Mouse (Mus musculus): ENCODE measurements around the gene Trarg1. TPM values are rescaled to one million over a fixed set of nuclear protein-coding genes. Genes with fewer than 3 reads are reported as not detected.

Trarg1 gene
- total RNA-seq, 2 experiments from 2014 or later = not detected

GRCm38 (mm10) chr11:76672561-76673384, 6.8 kb upstream of the Trarg1 start:
- no peak for ATAC-seq (replicated peaks; ENCODE audit: low FRiP score, low TSS enrichment, poor library complexity, severe bottlenecking)

- ATAC-seq (replicated peaks; ENCODE audit: low FRiP score, low TSS enrichment, poor library complexity, severe bottlenecking) = no peak
Measured at GRCm38 (mm10) chr11:76674199-76674598, 5.4 kb upstream of the Trarg1 start.

- no peak for ATAC-seq (replicated peaks; ENCODE audit: low FRiP score, low TSS enrichment, poor library complexity, severe bottlenecking)
Measured at GRCm38 (mm10) chr11:76674704-76675103, 4.9 kb upstream of the Trarg1 start.

GRCm38 (mm10) chr11:76685604-76686003, 6.0 kb downstream of the Trarg1 start:
- ATAC-seq (replicated peaks; ENCODE audit: low FRiP score, low TSS enrichment, poor library complexity, severe bottlenecking) = no peak

GRCm38 (mm10) chr11:76692096-76692495, 12.5 kb downstream of the Trarg1 start:
- no peak for ATAC-seq (replicated peaks; ENCODE audit: low FRiP score, low TSS enrichment, poor library complexity, severe bottlenecking)

- ATAC-seq (replicated peaks; ENCODE audit: low FRiP score, low TSS enrichment, poor library complexity, severe bottlenecking) = no peak
Measured at GRCm38 (mm10) chr11:76695810-76696209, 16.2 kb downstream of the Trarg1 start.

- ATAC-seq (replicated peaks; ENCODE audit: low FRiP score, low TSS enrichment, poor library complexity, severe bottlenecking) = no peak
Measured at GRCm38 (mm10) chr11:76699626-76700025, 20.0 kb downstream of the Trarg1 start.

- no peak for ATAC-seq (replicated peaks; ENCODE audit: low FRiP score, low TSS enrichment, poor library complexity, severe bottlenecking)
Measured at GRCm38 (mm10) chr11:76707656-76708055, 28.0 kb downstream of the Trarg1 start.

- no peak for ATAC-seq (replicated peaks; ENCODE audit: low FRiP score, low TSS enrichment, poor library complexity, severe bottlenecking)
Measured at GRCm38 (mm10) chr11:76708066-76708465, 28.5 kb downstream of the Trarg1 start.

GRCm38 (mm10) chr11:76708881-76709280, 29.3 kb downstream of the Trarg1 start:
- ATAC-seq (replicated peaks; ENCODE audit: low FRiP score, low TSS enrichment, poor library complexity, severe bottlenecking) = no peak

- ATAC-seq (replicated peaks; ENCODE audit: low FRiP score, low TSS enrichment, poor library complexity, severe bottlenecking) = no peak
Measured at GRCm38 (mm10) chr11:76709625-76710452, 30.2 kb downstream of the Trarg1 start.

GRCm38 (mm10) chr11:76717000-76717399, 37.4 kb downstream of the Trarg1 start:
- ATAC-seq (replicated peaks; ENCODE audit: low FRiP score, low TSS enrichment, poor library complexity, severe bottlenecking) = no peak

GRCm38 (mm10) chr11:76723911-76724310, 44.3 kb downstream of the Trarg1 start:
- ATAC-seq (replicated peaks; ENCODE audit: low FRiP score, low TSS enrichment, poor library complexity, severe bottlenecking) = no peak

- no peak for ATAC-seq (replicated peaks; ENCODE audit: low FRiP score, low TSS enrichment, poor library complexity, severe bottlenecking)
Measured at GRCm38 (mm10) chr11:76728093-76728492, 48.5 kb downstream of the Trarg1 start.

- no peak for ATAC-seq (replicated peaks; ENCODE audit: low FRiP score, low TSS enrichment, poor library complexity, severe bottlenecking)
Measured at GRCm38 (mm10) chr11:76730650-76731049, 51.0 kb downstream of the Trarg1 start.

GRCm38 (mm10) chr11:76734560-76734959, 55.0 kb downstream of the Trarg1 start:
- no peak for ATAC-seq (replicated peaks; ENCODE audit: low FRiP score, low TSS enrichment, poor library complexity, severe bottlenecking)

- no peak for ATAC-seq (replicated peaks; ENCODE audit: low FRiP score, low TSS enrichment, poor library complexity, severe bottlenecking)
Measured at GRCm38 (mm10) chr11:76735753-76736324, 56.2 kb downstream of the Trarg1 start.

- ATAC-seq (replicated peaks; ENCODE audit: low FRiP score, low TSS enrichment, poor library complexity, severe bottlenecking) = no peak
Measured at GRCm38 (mm10) chr11:76739125-76739524, 59.5 kb downstream of the Trarg1 start.

- ATAC-seq (replicated peaks; ENCODE audit: low FRiP score, low TSS enrichment, poor library complexity, severe bottlenecking) = no peak
Measured at GRCm38 (mm10) chr11:76742511-76742910, 62.9 kb downstream of the Trarg1 start.

GRCm38 (mm10) chr11:76744550-76744949, 64.9 kb downstream of the Trarg1 start:
- no peak for ATAC-seq (replicated peaks; ENCODE audit: low FRiP score, low TSS enrichment, poor library complexity, severe bottlenecking)
